Mouse (Mus musculus) stomach, postnatal 0 days (tissue): ENCODE data around the gene C1galt1c1.

ENCODE experiments used
- CTCF ChIP-seq: IDR thresholded peaks from 2 replicates; pipeline ENCODE4 v1.5.1; 2016; ENCODE audit warnings: antibody characterized with exemption, low read depth, mild to moderate bottlenecking, moderate library complexity
- EP300 ChIP-seq: optimal IDR thresholded peaks from 2 replicates; pipeline ENCODE3; 2016; ENCODE audit warnings: antibody characterized with exemption

DNA sequence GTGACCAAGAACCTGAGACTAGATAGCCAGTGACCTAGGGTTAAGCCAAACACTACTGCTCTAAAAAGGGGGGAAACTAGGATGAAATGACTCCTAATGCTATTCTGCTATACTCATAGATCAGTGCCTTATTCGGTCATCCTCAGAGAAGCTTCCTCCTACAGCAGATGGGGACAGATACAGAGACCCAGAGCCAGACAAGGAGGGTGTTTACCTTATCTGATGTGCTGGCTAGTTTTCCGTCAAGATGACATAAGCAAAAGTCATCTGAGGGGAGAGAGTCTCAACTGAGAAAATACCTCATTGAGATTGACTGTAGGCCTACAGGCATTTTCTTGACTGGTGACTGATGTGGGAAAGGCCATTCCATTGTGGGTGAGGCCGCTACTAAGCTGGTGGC is 43.1 kb downstream of the C1galt1c1 start:
- no peak for TF ChIP-seq CTCF
- no peak for TF ChIP-seq EP300
